Mouse (Mus musculus): ENCODE measurements around the gene Nudt3. TPM values are rescaled to one million over a fixed set of nuclear protein-coding genes. Genes with fewer than 3 reads are reported as not detected.
"Not testable (repeated sequence)": the region's sequence is repeated elsewhere in the genome, so short reads cannot be mapped to it uniquely, and the experiment has no call there.

The Nudt3 gene
- total and polyA plus RNA-seq, 3 experiments: 54.4 to 69.2 (median 58.3) TPM

- TF ChIP-seq SIN3A (IDR thresholded peaks at IDR 0.05; ENCODE audit: low read length): 0 out of 2 replicates have a peak, but pooled peaks have one; percentile 11
- peak; percentile 35; the same call in 1 of the 2 replicates for TF ChIP-seq MYC (IDR thresholded peaks at IDR 0.05; ENCODE audit: low read depth, low read length)
- H3K27me3 ChIP-seq (replicated peaks); H3K4me2 ChIP-seq (ENCODE audit: insufficient read depth, low read depth, poor library complexity, severe bottlenecking); H3K27ac ChIP-seq (ENCODE audit: insufficient read depth, low read depth); dilution Hi-C loops (cut with MboI; ENCODE audit: extremely low pct_ligation_motif_present, extremely low pct_unique_long_range_greater_than_20kb, low sequenced_read_pairs); H3K9me3 ChIP-seq (replicated peaks; ENCODE audit: low read length); in situ Hi-C loops (cut with MboI; ENCODE audit: low pct_ligation_motif_present, low pct_unique_long_range_greater_than_20kb, low sequenced_read_pairs); DNase-seq (ENCODE audit: extremely low read depth): not testable (repeated sequence)
- H3K4me3 ChIP-seq (replicated peaks in 1 of 3; ENCODE audit: low read depth in 2 of 3, low read length in 2 of 3, poor library complexity in 1 of 3): peak overlapping the region; percentile 58 to 100 (median 98)
- H3K36me3 ChIP-seq (replicated peaks in 1 of 2; ENCODE audit: control insufficient read depth in 1 of 2, insufficient read depth in 1 of 2, low read length in 1 of 2): peaks cover 37 to 41% of the 10 kb centered on the region in 2 experiments
- H3K9ac ChIP-seq (ENCODE audit: insufficient read depth, low read depth): peak overlapping the region; percentile 63
- H3K79me2 ChIP-seq (replicated peaks; ENCODE audit: control insufficient read depth, extremely low read depth, insufficient read depth, poor library complexity, severe bottlenecking): peaks cover 42% of the 10 kb centered on the region
- H3K4me1 ChIP-seq (ENCODE audit: control insufficient read depth in 1 of 2, insufficient read depth in 2 of 2): peaks cover 4 to 34% of the 10 kb centered on the region in 2 experiments
Measured at GRCm38 (mm10) chr17:27635575-27635903, 12.2 kb upstream of the Nudt3 start.

GRCm38 (mm10) chr17:27634871-27635574, 11.7 kb upstream of the Nudt3 start, which contains the start of gene RPS10-NUDT3:
TSS of gene RPS10-NUDT3 (minus strand) at chr17:27635222.
- Histone ChIP-seq H3K36me3 (replicated peaks in 1 of 2; ENCODE audit: control insufficient read depth in 1 of 2, insufficient read depth in 1 of 2, low read length in 1 of 2) (peaks cover 43 to 46% of the 10 kb centered on the region in 2 experiments), H3K9ac (ENCODE audit: insufficient read depth, low read depth) (peak within 1 kb of the TSS; percentile 93), H3K9me3 (replicated peaks; ENCODE audit: low read length) (no peaks in the 10 kb centered on the region), H3K4me2 (ENCODE audit: insufficient read depth, low read depth, poor library complexity, severe bottlenecking) (peak within 1 kb of the TSS; percentile 89; the same call in 1 of the 2 replicates), H3K27me3 (replicated peaks) (no peaks in the 10 kb centered on the region), H3K4me3 (replicated peaks in 1 of 3; ENCODE audit: low read depth in 2 of 3, low read length in 2 of 3, poor library complexity in 1 of 3) (peak within 1 kb of the TSS; percentile 95 to 100 (median 98)), H3K4me1 (ENCODE audit: control insufficient read depth in 1 of 2, insufficient read depth in 2 of 2) (peaks cover 4 to 36% of the 10 kb centered on the region in 2 experiments), H3K27ac (ENCODE audit: insufficient read depth, low read depth) (peak within 1 kb of the TSS; percentile 46), H3K79me2 (replicated peaks; ENCODE audit: control insufficient read depth, extremely low read depth, insufficient read depth, poor library complexity, severe bottlenecking) (peaks cover 42% of the 10 kb centered on the region)
- dilution Hi-C loops (cut with MboI; ENCODE audit: extremely low pct_ligation_motif_present, extremely low pct_unique_long_range_greater_than_20kb, low sequenced_read_pairs) (no loop called here), in situ Hi-C loops (cut with MboI; ENCODE audit: low pct_ligation_motif_present, low pct_unique_long_range_greater_than_20kb, low sequenced_read_pairs) (loop anchor here (5.0 kb wide), 1 partner anchor 68 kb away; the partner anchor contains the start of gene AI413582)
- peak; percentile 86 for DNase-seq (ENCODE audit: extremely low read depth)
- TF ChIP-seq JUN (IDR thresholded peaks at IDR 0.05; ENCODE audit: insufficient read depth, low read depth, low read length) (no peak), ZNF384 (IDR thresholded peaks at IDR 0.05; ENCODE audit: low read depth, low read length) (peak; percentile 99; the same call in 1 of the 2 replicates), RAD21 (IDR thresholded peaks at IDR 0.05; ENCODE audit: low read depth, low read length) (no peak), TCF12 (IDR thresholded peaks at IDR 0.05; ENCODE audit: low read depth, low read length) (peak; percentile 98), ZKSCAN1 (IDR thresholded peaks at IDR 0.05; ENCODE audit: borderline replicate concordance, low read depth, low read length) (no peak), ELF1 (IDR thresholded peaks at IDR 0.05; ENCODE audit: low read depth, low read length) (peak; percentile 92), MEF2A (IDR thresholded peaks at IDR 0.05; ENCODE audit: borderline replicate concordance, low read depth, low read length) (no peak; the same call in 1 of the 2 replicates), CHD1 (IDR thresholded peaks at IDR 0.05; ENCODE audit: low read depth, low read length) (no peak), POLR2A (IDR thresholded peaks at IDR 0.05; ENCODE audit: low read depth, low read length) (peak; percentile 93), USF1 (IDR thresholded peaks at IDR 0.05; ENCODE audit: low read depth, low read length) (no peak), PAX5 (IDR thresholded peaks at IDR 0.05; ENCODE audit: low read length) (no peak), CHD2 (IDR thresholded peaks at IDR 0.05; ENCODE audit: low read length) (peak; percentile 69; the same call in 1 of the 2 replicates), SIN3A (IDR thresholded peaks at IDR 0.05; ENCODE audit: low read length) (peak; percentile 26; the same call in 1 of the 2 replicates), KAT2A (IDR thresholded peaks at IDR 0.05; ENCODE audit: insufficient replicate concordance, low read length) (peak; percentile 76; the same call in 1 of the 2 replicates), SMC3 (IDR thresholded peaks at IDR 0.05; ENCODE audit: low read depth, low read length) (no peak), UBTF (IDR thresholded peaks at IDR 0.05; ENCODE audit: low read depth, low read length) (0 out of 2 replicates have a peak, but pooled peaks have one; percentile 54), HCFC1 (IDR thresholded peaks at IDR 0.05; ENCODE audit: low read depth, low read length) (peak; percentile 84), RCOR1 (conservative IDR thresholded peaks at IDR 0.05; ENCODE audit: low read depth, low read length) (no peak), USF2 (conservative IDR thresholded peaks at IDR 0.05; ENCODE audit: low read depth, low read length) (no peak), EP300 (IDR thresholded peaks at IDR 0.05; ENCODE audit: low read length) (no peak), JUND (conservative IDR thresholded peaks at IDR 0.05; ENCODE audit: low read depth, low read length) (no peak), NRF1 (IDR thresholded peaks at IDR 0.05; ENCODE audit: low read depth, low read length) (peak; percentile 88), E2F4 (IDR thresholded peaks at IDR 0.05; ENCODE audit: insufficient replicate concordance, low read depth, low read length) (no peak), ZMIZ1 (IDR thresholded peaks at IDR 0.05; ENCODE audit: low read depth, low read length) (peak; percentile 89), ETS1 (conservative IDR thresholded peaks at IDR 0.05; ENCODE audit: low read depth, low read length) (no peak), BHLHE40 (IDR thresholded peaks at IDR 0.05; ENCODE audit: low read depth, low read length) (peak; percentile 20; the same call in 1 of the 2 replicates), IRF4 (IDR thresholded peaks at IDR 0.05; ENCODE audit: low read depth, low read length) (0 out of 2 replicates have a peak, but pooled peaks have one; percentile 15), MAFK (IDR thresholded peaks at IDR 0.05; ENCODE audit: insufficient replicate concordance, low read length) (no peak), POLR2AphosphoS2 (IDR thresholded peaks at IDR 0.05; ENCODE audit: low read depth, low read length) (peak; percentile 60; the same call in 1 of the 2 replicates), TBP (conservative IDR thresholded peaks at IDR 0.05; ENCODE audit: low read depth, low read length) (peak; percentile 78)
